Mouse (Mus musculus): ENCODE results near the gene Akr1a1.
"Not testable (repeated sequence)": the region's sequence is repeated elsewhere in the genome, so short reads cannot be mapped to it uniquely, and the experiment has no call there.

Akr1a1 gene

GRCm38 (mm10) chr4:116659916-116660315 is 8.4 kb upstream of the Akr1a1 start:
- in situ Hi-C loops (cut with MboI, MseI): not testable (repeated sequence)

- in situ Hi-C loops (cut with MboI, MseI): no loop called here
Measured at GRCm38 (mm10) chr4:116659474-116659873, 8.0 kb upstream of the Akr1a1 start.

- in situ Hi-C loops (cut with MboI, MseI): no loop called here
Measured at GRCm38 (mm10) chr4:116657971-116658370, 6.5 kb upstream of the Akr1a1 start.

GRCm38 (mm10) chr4:116655658-116656057 is 4.2 kb upstream of the Akr1a1 start:
- in situ Hi-C loops (cut with MboI, MseI): no loop called here

- in situ Hi-C loops (cut with MboI, MseI): no loop called here
Measured at GRCm38 (mm10) chr4:116655100-116655499, 3.6 kb upstream of the Akr1a1 start.

GRCm38 (mm10) chr4:116653228-116653627 is 1.7 kb upstream of the Akr1a1 start:
- in situ Hi-C loops (cut with MboI, MseI): loop anchor here in 1 of 2 experiments (5.0 kb wide), 1 partner anchor 34 kb away; the partner anchor contains the start of gene Prdx1

GRCm38 (mm10) chr4:116651797-116652135 is 286 bp upstream of the Akr1a1 start:
- in situ Hi-C loops (cut with MboI, MseI): loop anchor here in 1 of 2 experiments (5.0 kb wide), 1 partner anchor 36 kb away; the partner anchor contains the start of gene Prdx1

GRCm38 (mm10) chr4:116650365-116650764 is 1.1 kb downstream of the Akr1a1 start:
- in situ Hi-C loops (cut with MboI, MseI): loop anchor here in 1 of 2 experiments (5.0 kb wide), 1 partner anchor 37 kb away; the partner anchor contains the start of gene Prdx1

- in situ Hi-C loops (cut with MboI, MseI): no loop called here
Measured at GRCm38 (mm10) chr4:116649411-116649810, 2.1 kb downstream of the Akr1a1 start.

- in situ Hi-C loops (cut with MboI, MseI): no loop called here
Measured at GRCm38 (mm10) chr4:116645624-116646023, 5.9 kb downstream of the Akr1a1 start.

GRCm38 (mm10) chr4:116644326-116644725 is 7.2 kb downstream of the Akr1a1 start:
- in situ Hi-C loops (cut with MboI, MseI): no loop called here

- in situ Hi-C loops (cut with MboI, MseI): no loop called here
Measured at GRCm38 (mm10) chr4:116642071-116642470, 9.4 kb downstream of the Akr1a1 start.

- in situ Hi-C loops (cut with MboI, MseI): no loop called here
Measured at GRCm38 (mm10) chr4:116638821-116639220, 12.7 kb downstream of the Akr1a1 start.

- in situ Hi-C loops (cut with MboI, MseI): no loop called here
Measured at GRCm38 (mm10) chr4:116635197-116635596, 16.3 kb downstream of the Akr1a1 start.

- in situ Hi-C loops (cut with MboI, MseI): no loop called here
Measured at GRCm38 (mm10) chr4:116627722-116628662, 23.5 kb downstream of the Akr1a1 start, which contains the start of gene Nasp. Nasp (minus strand) TSS chr4:116627941.

GRCm38 (mm10) chr4:116627359-116627716 is 24.1 kb downstream of the Akr1a1 start:
- in situ Hi-C loops (cut with MboI, MseI): no loop called here

- in situ Hi-C loops (cut with MboI, MseI): no loop called here
Measured at GRCm38 (mm10) chr4:116626658-116627358, 24.7 kb downstream of the Akr1a1 start.

- in situ Hi-C loops (cut with MboI, MseI): no loop called here
Measured at GRCm38 (mm10) chr4:116624831-116625230, 26.6 kb downstream of the Akr1a1 start.

- in situ Hi-C loops (cut with MboI, MseI): no loop called here
Measured at GRCm38 (mm10) chr4:116615237-116615636, 36.2 kb downstream of the Akr1a1 start.

- in situ Hi-C loops (cut with MboI, MseI): no loop called here
Measured at GRCm38 (mm10) chr4:116612621-116613020, 38.9 kb downstream of the Akr1a1 start.

GRCm38 (mm10) chr4:116596978-116597881 is 54.2 kb downstream of the Akr1a1 start:
- in situ Hi-C loops (cut with MboI, MseI): loop anchor here in 1 of 2 experiments (5.0 kb wide), 1 partner anchor 35 kb away; no protein-coding TSS in a partner anchor
